Mouse (Mus musculus): ENCODE data around the gene Deaf1.

DNA sequence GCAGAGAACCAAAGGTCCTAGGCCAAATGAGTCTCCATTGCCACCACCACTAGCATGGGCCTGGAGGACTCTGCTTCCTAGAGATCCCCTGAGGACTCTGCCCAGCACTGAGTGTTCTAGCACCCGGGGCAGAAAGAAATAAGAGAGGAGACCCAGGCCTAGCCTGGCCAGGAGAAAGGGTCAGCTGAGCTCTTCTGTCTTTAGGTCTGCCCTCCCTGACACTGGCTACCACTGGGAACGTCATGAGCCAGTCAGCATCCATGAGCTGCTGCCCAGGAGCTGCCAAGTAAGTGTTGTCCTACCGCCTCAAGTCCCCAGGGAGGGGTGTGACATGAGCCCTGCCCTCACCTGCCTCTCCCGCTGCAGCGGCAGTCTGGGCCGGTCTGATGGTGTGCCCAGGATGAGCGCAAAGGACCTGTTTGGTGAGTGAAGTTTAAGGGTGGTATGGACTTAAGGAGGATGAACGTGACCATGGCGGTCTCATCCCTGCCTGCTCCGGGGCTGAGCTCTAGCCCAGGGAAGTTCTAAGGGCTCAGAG is 14.3 kb upstream of the Deaf1 start:
- TF ChIP-seq POLR2A (IDR thresholded peaks at IDR 0.05; ENCODE audit: borderline replicate concordance, control insufficient read depth, low read depth, low read length): no peak
- no peak for TF ChIP-seq CTCF (IDR thresholded peaks at IDR 0.05; ENCODE audit: control insufficient read depth, insufficient read depth, low read length)

Measured in bone marrow, adult 2 months (tissue).